Mouse (Mus musculus) lung, embryonic 14.5 days (tissue): ENCODE measurements around the gene Lrrc43. TPM values are rescaled to one million over a fixed set of nuclear protein-coding genes. Genes with fewer than 3 reads are reported as not detected.
A peak's percentile ranks its signal among the peaks of the same experiment; 100 is the strongest.
"Not testable (repeated sequence)": the region's sequence is repeated elsewhere in the genome, so short reads cannot be mapped to it uniquely, and the experiment has no call there.

Experiments used
- ATAC-seq: fragments of 200-750 bp; cut with Nextera tagmentation; 2 replicates; pipeline ENCODE4 v1.8.0; 2017; ENCODE audit warnings: mild to moderate bottlenecking, moderate TSS enrichment, moderate library complexity; ENCODE audit not compliant: insufficient read depth
- DNase-seq: peaks from one replicate; pipeline ENCODE4 v3.0.0-alpha.2; 2015
- H3K27ac ChIP-seq: fragments of 300-500 bp; sonication (generic); 2 replicates; pipeline ENCODE4 v1.5.1; 2014; ENCODE audit warnings: low read depth, mild to moderate bottlenecking, moderate library complexity
- H3K27me3 ChIP-seq: fragments of 300-500 bp; sonication (generic); 2 replicates; pipeline ENCODE4 v1.6.1; 2014; ENCODE audit warnings: low read length, control low read depth; ENCODE audit not compliant: insufficient read depth
- H3K36me3 ChIP-seq: fragments of 300-500 bp; sonication (generic); 2 replicates; pipeline ENCODE4 v1.6.1; 2014; ENCODE audit warnings: control low read depth; ENCODE audit not compliant: insufficient read depth
- H3K4me1 ChIP-seq: fragments of 300-500 bp; sonication (generic); 2 replicates; pipeline ENCODE4 v1.6.1; 2014; ENCODE audit warnings: antibody characterized with exemption, control low read depth; ENCODE audit not compliant: insufficient read depth
- H3K4me2 ChIP-seq: fragments of 300-500 bp; sonication (generic); 2 replicates; pipeline ENCODE4 v1.6.1; 2014; ENCODE audit warnings: mild to moderate bottlenecking
- H3K4me3 ChIP-seq: fragments of 300-500 bp; sonication (generic); 2 replicates; pipeline ENCODE4 v1.5.1; 2014; ENCODE audit warnings: low read depth, low read length
- H3K9ac ChIP-seq: fragments of 300-500 bp; sonication (generic); 2 replicates; pipeline ENCODE4 v1.6.1; 2014
- H3K9me3 ChIP-seq: fragments of 300-500 bp; sonication (generic); 2 replicates; pipeline ENCODE4 v1.6.1; 2016; ENCODE audit warnings: low read depth, low read length, control low read depth
- CTCF ChIP-seq: IDR thresholded peaks from 2 replicates; pipeline ENCODE4 v1.5.1; 2016; ENCODE audit warnings: antibody characterized with exemption, low read depth
- WGBS: fragments of 180-500 bp; shearing (Covaris S2); extraction: QIAGEN DNeasy Blood & Tissue Kit; methylation state at CpG from one replicate; pipeline ENCODE4 v1.1.7; 2014; 5-methylcytosine and 5-hydroxymethylcytosine counted together
- polyA plus RNA-seq: library from polyadenylated mRNA; unstranded; fragments of >200 nt; fragmentation: Nextera tagmentation; extraction: Ambion mirVana; gene quantifications from 2 replicates; pipeline ENCODE4 v1.2.1, GENCODE M21; 2014

Lrrc43 gene
- polyA plus RNA-seq, 1 experiment from 2014 or later, result not detected

DNA sequence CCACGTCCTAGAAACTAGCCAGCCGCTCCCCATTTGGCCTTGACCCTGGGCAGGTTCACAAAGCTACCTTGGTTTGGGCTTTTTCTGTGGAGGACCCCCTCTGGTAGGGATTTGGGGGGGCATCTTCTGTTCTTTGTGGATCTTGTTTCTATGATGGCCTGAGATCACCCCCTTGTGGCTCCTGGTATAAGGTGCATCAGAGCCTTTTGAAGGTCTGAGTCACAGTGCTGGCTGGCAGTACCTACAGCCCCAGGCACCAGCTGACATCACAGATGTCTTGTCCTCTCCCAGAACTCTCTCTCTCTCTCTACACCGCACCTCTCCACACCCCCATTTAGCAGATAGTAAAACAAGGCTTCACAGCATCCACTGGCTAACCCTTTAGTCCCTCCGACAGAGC is 10.6 kb downstream of the Lrrc43 start:
- H3K4me3 ChIP-seq, result no peak overlapping the region
- peak; percentile 48 for TF ChIP-seq CTCF
- H3K4me2 ChIP-seq, result no peak overlapping the region
- WGBS, result 39% methylated on average over 4 of the region's 4 CpGs
- H3K27ac ChIP-seq, result no peak overlapping the region
- H3K27me3 ChIP-seq, result no peaks in the 10 kb centered on the region
- no peak overlapping the region for H3K9ac ChIP-seq
- H3K9me3 ChIP-seq, result no peaks in the 10 kb centered on the region
- ATAC-seq (no peak), DNase-seq (peak; percentile 17)
- H3K4me1 ChIP-seq, result no peaks in the 10 kb centered on the region
- no peaks in the 10 kb centered on the region for H3K36me3 ChIP-seq

DNA sequence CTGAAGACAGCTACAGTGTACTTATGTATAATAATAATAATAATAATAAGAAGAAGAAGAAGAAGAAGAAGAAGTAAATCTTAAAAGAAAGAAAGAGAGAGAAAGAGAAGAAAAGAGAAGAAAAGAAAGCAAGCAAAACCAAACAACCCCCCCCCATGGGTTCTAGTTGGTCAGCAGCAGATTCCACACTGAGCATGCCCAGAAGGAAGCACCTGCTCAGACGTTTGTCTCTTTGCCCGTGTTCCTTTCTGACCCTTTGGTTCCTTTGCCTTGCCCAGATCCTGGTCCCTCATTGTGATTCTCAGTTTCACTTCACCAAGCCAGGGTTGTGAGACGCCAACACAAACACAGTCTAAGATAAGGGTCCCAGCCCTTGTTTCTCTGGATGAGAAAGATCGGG is 12.9 kb downstream of the Lrrc43 start:
- Histone ChIP-seq H3K4me3 (no peak overlapping the region), H3K9ac (no peak overlapping the region), H3K9me3 (no peaks in the 10 kb centered on the region), H3K27ac (no peak overlapping the region), H3K4me2 (no peak overlapping the region), H3K4me1 (no peaks in the 10 kb centered on the region), H3K36me3 (no peaks in the 10 kb centered on the region), H3K27me3 (0 out of 2 replicates have a peak, but pooled peaks cover under 1% of the 10 kb centered on the region)
- TF ChIP-seq CTCF, result no peak
- ATAC-seq (no peak), DNase-seq (no peak)
- WGBS, result 47% methylated on average over 4 of the region's 4 CpGs

DNA sequence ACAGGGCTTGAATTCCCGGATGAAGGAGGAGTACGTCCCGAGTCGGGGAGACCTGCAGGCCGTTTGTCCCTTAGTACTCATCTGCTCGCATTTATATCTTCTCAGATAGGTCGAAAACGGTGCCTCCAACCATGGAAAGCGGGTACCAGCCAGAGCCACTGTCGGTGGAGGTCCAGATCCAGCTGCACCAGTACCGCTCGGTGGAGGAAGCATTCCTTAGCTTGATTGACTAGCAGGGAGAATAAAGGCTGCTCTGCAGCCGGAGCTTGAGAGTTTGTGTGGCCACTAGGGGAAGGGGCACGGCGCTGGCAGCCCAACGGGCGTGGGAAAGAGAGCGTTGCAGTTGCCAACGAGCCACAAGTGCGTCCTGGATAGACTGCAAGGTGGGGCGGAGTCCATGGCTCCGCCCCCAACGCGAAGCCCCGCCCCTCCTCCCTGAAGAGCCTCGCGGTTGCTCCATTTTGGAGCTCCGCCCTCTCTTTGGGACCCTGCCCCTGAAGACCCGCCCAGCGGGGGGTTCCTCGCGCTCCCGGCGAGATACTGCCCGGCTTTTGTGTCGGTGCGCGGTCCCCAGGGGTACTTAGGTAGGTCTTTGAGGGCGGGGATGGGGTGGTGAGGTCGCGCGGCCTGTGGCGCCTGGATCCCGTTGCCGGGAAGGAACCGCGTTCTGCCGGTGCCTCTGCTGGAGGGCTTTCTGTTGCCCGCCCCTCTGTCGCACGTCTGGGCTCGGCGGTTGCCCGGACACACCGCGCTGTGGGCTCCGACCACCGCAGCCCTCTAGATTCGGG is 19.0 kb downstream of the Lrrc43 start:
- Histone ChIP-seq H3K9ac (peak overlapping the region; percentile 48), H3K27me3 (peaks cover 22% of the 10 kb centered on the region; the same call in 1 of the 2 replicates), H3K9me3 (no peaks in the 10 kb centered on the region), H3K27ac (no peak overlapping the region), H3K4me2 (peak overlapping the region; percentile 89), H3K4me1 (peaks cover 6% of the 10 kb centered on the region; the same call in 1 of the 2 replicates), H3K4me3 (peak overlapping the region; percentile 52), H3K36me3 (peaks cover 14% of the 10 kb centered on the region; the same call in 1 of the 2 replicates)
- ATAC-seq, result peak; percentile 94
- peak; percentile 96 for DNase-seq
- TF ChIP-seq CTCF, result peak; percentile 50
- 1% methylated on average over 59 of the region's 59 CpGs for WGBS

DNA sequence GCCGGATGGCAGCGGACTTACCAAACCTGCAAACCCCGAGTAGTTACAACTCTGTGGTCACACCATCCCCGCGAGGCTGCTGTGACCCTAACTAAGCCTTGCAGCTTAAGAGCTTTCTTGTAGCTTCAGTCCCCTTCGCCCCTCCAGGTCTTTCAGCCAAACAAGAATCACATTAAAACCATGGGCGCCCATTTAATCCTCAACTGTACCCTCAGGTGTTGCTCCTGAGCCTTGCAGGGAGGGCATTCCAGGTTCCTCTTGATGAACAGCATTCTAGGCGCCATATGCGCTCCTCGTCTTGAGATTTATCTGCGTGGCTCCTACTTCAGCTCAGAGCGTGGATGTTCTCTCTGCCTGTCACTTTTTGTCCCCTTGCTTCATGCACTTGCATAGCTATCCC is 19.8 kb downstream of the Lrrc43 start:
- ATAC-seq, result no peak
- peaks cover 22% of the 10 kb centered on the region; the same call in 1 of the 2 replicates for H3K27me3 ChIP-seq
- peaks cover 6% of the 10 kb centered on the region; the same call in 1 of the 2 replicates for H3K4me1 ChIP-seq
- H3K4me2 ChIP-seq, result peak overlapping the region; percentile 89
- no peaks in the 10 kb centered on the region for H3K9me3 ChIP-seq
- DNase-seq, result peak; percentile 37
- H3K27ac ChIP-seq, result no peak overlapping the region
- H3K9ac ChIP-seq, result peak overlapping the region; percentile 48; the same call in 1 of the 2 replicates
- H3K36me3 ChIP-seq, result peaks cover 14% of the 10 kb centered on the region; the same call in 1 of the 2 replicates
- TF ChIP-seq CTCF, result no peak
- 10% methylated on average over 12 of the region's 12 CpGs for WGBS
- peak overlapping the region; percentile 52 for H3K4me3 ChIP-seq

DNA sequence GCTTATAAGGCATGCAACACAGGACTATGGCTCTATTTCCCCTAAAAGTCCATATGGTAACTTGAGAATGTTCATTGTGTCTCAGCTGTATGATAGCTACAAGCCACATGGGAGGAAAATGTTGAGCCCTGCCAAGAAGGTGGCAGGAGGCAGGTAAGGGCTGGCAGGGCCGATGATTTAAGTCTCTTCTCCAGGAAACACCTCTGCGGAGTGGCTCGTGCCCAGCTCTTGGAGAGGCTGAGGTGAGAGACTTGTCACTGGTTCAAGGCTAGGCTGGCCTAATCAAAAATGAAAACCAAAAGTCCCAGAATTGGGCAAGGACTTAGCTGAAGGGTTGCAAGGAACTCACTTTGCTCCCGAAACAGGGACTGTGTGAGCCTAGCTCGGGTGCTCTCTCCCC is 21.1 kb downstream of the Lrrc43 start, which contains the start of gene B3gnt4:
TSS of gene B3gnt4 (plus strand) at position 301 of the 400 bp plus-strand sequence.
- 83% methylated on average over 5 of the region's 5 CpGs for whole genome bisulfite sequencing
- no peak within 1 kb of the TSS for H3K4me2 ChIP-seq

DNA sequence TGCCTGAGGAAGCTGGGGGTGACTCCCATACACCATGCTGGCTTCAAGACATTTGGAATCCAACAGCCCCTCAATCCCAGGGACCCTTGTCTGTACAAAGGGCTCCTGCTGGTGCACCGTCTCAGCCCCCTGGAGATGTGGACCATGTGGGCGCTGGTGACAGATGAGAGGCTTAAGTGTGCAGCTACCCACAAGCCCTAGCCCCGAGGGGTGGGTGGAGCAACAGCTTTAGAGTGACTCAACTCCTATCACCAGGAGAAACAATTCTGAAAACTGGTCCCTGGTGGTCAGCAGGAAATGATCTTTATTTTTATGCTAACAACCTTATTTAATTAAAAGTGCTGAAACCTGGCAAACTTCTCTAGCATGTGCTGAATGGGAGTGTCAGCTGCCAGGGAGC is 22.3 kb downstream of the Lrrc43 start:
- 68% methylated on average over 3 of the region's 3 CpGs for WGBS

More for the DNA sequence above, 21.1 kb downstream of the Lrrc43 start, which contains the start of gene B3gnt4:
- H3K27me3 ChIP-seq, result peaks cover 22% of the 10 kb centered on the region; the same call in 1 of the 2 replicates
- H3K9ac ChIP-seq, result no peak within 1 kb of the TSS
- no peak within 1 kb of the TSS for H3K4me3 ChIP-seq
- H3K4me1 ChIP-seq, result peaks cover 6% of the 10 kb centered on the region; the same call in 1 of the 2 replicates
- ATAC-seq (no peak), DNase-seq (no peak)
- no peak for TF ChIP-seq CTCF
- H3K9me3 ChIP-seq, result no peaks in the 10 kb centered on the region
- peaks cover 22% of the 10 kb centered on the region for H3K36me3 ChIP-seq
- H3K27ac ChIP-seq, result no peak within 1 kb of the TSS

DNA sequence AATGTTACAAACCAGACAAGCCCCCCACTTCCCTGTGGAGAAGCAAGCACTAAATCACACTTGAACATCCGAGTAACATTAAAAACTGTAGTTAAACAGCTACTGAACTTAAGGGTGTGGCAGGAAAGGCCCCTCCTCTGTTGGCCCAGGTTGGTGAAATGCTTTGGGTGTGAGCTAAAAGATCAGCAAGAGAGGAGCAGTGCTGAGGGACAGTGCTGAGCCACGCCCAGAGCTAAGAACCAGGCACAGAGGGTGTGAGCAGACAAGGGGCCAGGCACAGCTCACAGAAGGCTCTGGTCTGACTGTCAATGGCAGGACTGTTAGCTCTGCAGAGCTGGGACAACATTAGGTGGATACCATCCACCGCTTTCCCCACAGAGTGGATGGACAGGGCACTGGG is 23.0 kb downstream of the Lrrc43 start:
- Histone ChIP-seq H3K4me2 (no peak overlapping the region), H3K27ac (no peak overlapping the region), H3K9me3 (no peaks in the 10 kb centered on the region), H3K9ac (no peak overlapping the region), H3K4me3 (no peak overlapping the region), H3K36me3 (peaks cover 32% of the 10 kb centered on the region), H3K27me3 (peaks cover 20% of the 10 kb centered on the region; the same call in 1 of the 2 replicates), H3K4me1 (peaks cover 6% of the 10 kb centered on the region; the same call in 1 of the 2 replicates)
- TF ChIP-seq CTCF, result no peak
- ATAC-seq, result no peak
- WGBS, result 64% methylated on average over 3 of the region's 3 CpGs
- no peak for DNase-seq

More for the DNA sequence above, 22.3 kb downstream of the Lrrc43 start:
- Histone ChIP-seq H3K27me3 (peaks cover 22% of the 10 kb centered on the region; the same call in 1 of the 2 replicates), H3K36me3 (peaks cover 30% of the 10 kb centered on the region)
- not testable (repeated sequence) for H3K4me3 ChIP-seq, ATAC-seq, DNase-seq, H3K27ac ChIP-seq, H3K9ac ChIP-seq, H3K9me3 ChIP-seq, H3K4me2 ChIP-seq, H3K4me1 ChIP-seq
